Mouse (Mus musculus) urinary bladder, postnatal 25 days (tissue): Measurements from ENCODE around the gene Hist1h3a.
A peak's percentile ranks its signal among the peaks of the same experiment; 100 is the strongest.
"Not testable (repeated sequence)": the region's sequence is repeated elsewhere in the genome, so short reads cannot be mapped to it uniquely, and the experiment has no call there.

ENCODE experiments used
- DNase-seq: peaks from one replicate; pipeline ENCODE4 v3.0.0; 2022; ENCODE audit warnings: low spot score

Gene Hist1h3a

DNA sequence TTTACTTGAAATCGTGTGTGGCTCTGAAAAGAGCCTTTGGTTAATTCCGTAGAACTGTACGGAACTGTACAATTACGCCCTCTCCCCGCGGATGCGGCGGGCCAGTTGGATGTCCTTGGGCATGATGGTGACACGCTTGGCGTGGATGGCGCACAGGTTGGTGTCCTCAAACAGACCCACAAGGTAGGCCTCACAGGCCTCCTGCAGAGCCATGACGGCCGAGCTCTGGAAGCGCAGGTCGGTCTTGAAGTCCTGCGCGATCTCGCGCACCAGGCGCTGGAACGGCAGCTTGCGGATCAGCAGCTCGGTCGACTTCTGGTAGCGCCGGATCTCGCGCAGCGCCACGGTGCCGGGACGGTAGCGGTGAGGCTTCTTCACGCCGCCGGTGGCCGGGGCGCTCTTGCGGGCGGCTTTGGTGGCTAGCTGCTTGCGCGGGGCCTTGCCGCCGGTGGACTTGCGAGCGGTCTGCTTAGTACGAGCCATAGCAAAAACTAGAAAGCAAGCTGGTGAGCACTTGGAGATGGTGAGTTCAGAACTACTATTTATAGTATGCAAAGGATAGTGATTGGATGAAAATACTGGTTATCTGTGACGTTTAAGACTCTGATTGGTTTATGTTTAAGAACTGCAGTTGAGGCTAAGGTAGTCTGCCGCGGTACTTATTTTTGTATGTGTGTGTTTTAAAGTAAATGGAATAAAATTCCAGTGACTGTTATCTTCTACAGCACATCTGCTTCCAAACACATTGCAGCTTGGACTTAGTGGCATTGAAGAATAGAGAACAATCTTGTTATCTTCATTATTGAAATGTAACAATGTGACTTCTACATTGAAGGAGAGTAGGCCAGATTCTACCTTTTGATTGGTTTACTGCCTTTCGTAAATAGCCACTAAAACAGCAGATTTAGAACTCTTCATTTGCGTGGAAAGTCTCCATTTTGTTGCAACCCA is at the start of gene Hist1h3a:
Gene Hist1h3a, minus strand, starts transcription at position 516 of the 951 bp plus-strand sequence.
- DNase-seq = peak; percentile 42

- no peak for DNase-seq
Measured at GRCm38 (mm10) chr13:23806422-23807052, 44.4 kb upstream of the Hist1h3a start, which contains the start of gene Slc17a2. Gene Slc17a2, plus strand, starts transcription at chr13:23806993.

DNA sequence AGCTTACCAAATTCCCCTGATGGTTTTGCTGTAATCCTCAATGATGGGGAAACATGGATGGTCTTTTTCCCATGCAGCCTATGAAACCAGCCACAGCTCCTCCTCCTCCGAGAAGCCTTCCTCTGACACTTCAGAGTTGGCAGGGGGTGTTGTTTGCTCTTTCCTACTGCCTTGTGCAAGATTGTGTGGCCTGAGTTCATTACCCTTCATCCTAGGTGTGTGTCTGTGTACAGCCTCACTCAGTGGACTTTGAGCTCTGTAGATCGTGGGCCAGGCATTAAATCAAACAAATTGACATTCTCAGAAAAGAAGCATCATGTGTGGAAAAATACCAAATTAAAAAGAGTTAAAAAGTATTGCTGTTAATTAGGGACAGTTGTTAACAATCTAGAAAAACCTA is 42.3 kb upstream of the Hist1h3a start:
- no peak for DNase-seq

DNA sequence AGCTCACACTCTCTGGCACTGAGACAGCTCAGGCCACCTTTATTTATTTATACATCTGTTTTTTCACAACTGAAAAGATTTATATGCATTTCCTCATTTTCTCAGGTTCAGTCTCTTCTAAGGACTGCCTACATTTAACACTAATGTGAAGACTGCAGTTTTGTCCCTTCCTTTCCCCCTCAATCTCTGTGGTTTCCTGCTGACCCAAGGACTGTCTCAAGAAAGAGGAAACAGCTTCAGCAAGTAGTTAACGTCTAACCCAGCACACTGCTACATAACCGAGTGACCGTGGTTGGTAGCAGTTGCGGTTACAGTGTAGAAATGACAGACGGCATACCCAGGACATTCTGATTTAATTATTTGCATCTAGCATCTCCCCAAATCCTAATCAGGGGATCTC is 37.2 kb upstream of the Hist1h3a start:
- DNase-seq = no peak

GRCm38 (mm10) chr13:23792520-23792919 is 30.3 kb upstream of the Hist1h3a start:
- peak; percentile 27 for DNase-seq

DNA sequence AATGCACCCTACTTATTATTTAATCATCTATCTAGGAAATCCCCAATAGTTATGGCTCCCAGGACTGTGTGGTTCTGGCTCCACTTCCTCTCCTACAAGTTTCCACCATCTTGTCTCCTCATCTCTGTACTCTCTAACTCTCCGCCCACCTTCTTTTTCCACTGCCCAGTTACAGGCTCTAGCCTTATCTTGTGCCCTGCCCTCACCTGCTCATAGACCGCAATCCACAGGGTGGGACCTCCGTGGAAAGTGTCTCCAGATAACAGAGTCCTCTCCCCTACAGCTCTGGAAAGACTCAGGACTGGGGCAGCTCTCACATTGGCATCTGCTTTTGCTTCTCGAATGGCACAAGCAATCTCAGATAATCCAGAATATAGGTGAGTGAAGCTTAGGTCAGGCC is 16.8 kb upstream of the Hist1h3a start:
- no peak for DNase-seq

- DNase-seq = no peak
Measured at GRCm38 (mm10) chr13:23778339-23778738, 16.2 kb upstream of the Hist1h3a start.

GRCm38 (mm10) chr13:23772561-23773313 is 10.6 kb upstream of the Hist1h3a start:
- no peak for DNase-seq

- not testable (repeated sequence) for DNase-seq
Measured at GRCm38 (mm10) chr13:23769613-23770012, 7.4 kb upstream of the Hist1h3a start, which contains the start of gene Trim38. Gene Trim38, plus strand, starts transcription at chr13:23769913.

GRCm38 (mm10) chr13:23768834-23769397 is 6.7 kb upstream of the Hist1h3a start:
- no peak for DNase-seq

DNA sequence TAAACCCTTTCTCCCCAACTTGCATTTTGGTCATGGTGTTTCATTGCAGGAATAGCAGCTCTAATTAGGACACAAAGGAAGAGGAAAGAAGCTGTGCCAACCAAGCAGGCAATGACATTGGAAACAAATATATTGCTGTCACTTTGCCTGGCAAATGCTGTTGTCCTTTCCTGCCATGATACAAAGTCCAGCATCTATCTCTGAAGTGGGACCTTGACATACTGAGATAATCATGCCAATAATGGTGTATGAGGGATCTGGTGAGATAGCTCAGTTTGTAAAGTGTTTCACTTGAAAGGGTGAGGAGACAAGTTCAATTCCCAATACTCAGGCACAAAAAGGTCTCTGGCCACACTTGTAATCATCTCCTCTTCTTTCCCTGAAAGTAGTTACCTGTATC is 4.6 kb upstream of the Hist1h3a start:
- no peak for DNase-seq

DNA sequence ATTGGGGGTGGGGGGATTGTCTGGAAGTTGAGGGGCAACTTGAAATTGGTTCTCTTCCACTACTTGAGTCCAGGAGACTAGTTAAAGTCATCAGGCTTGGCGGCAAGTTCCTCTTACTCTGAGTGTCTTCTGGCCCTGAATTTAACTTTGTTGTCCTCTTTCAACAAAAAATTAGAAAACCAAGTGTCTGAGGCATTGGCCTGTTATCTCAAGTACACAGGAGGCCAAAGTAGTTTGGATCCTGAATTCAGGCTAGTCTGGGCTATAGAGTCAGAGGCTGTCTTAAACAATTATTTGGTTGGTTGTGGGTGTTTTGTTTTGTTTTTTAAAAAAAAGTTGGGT is 3.0 kb upstream of the Hist1h3a start:
- no peak for DNase-seq

DNA sequence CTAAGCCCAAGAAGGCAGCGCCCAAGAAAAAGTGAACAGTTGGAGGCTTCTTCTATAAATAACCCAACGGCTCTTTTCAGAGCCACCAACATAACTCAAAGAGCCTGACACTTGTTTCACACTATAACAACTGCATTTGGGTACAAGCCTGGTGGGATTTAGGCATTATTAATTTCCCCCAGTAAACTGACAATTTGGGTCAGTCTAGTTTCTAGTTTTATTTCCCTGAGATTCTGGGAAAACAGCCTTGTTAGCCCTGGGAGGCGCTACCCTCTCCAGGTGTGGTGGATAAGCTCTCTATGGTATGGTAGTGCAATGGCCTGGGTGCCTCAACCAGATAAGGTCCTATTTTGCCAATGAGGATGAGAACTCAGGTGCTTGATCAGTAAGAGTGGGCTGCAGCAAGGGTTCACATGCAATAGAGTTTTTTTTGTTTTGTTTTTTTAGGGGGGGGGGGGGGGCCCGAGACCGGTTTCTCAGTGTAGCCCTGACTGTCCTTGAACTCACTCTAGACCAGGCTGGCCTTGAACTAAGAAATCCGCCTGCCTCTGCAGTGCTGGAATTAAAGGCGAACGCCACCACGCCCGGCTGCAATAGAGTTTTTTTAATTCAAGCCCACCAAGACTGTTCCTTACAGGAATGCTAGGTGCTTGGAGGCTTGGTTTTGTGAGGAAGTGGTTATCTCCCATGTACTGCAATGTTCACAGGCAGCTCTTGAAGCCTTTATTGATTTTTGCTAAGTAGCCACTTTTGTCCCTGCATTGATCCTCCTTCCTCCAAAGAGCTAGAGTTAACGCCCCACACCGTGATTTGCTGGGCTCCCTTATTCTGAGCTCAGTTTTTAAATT is 2.4 kb upstream of the Hist1h3a start:
- no peak for DNase-seq

- DNase-seq = peak; percentile 55
Measured at GRCm38 (mm10) chr13:23763586-23764323, 1.6 kb upstream of the Hist1h3a start, which contains the start of gene Hist1h1a. Gene Hist1h1a, plus strand, starts transcription at chr13:23763666.

DNA sequence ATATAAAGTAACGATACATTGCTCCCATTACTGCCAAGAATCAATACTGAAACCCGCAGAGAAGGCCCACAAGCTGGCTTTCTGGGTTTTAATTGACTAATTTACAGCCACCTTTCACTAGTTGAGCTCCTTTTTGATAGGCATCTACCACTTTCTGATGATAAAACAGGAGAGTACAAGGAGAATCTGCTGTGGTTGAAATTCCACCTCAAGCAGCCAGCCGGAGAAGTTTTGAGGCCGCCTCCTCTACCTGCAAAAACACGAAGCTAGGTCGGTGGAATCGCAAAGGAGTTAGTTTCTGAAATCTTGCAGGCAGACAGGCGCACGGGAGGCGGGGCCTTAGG is 1.0 kb upstream of the Hist1h3a start:
- no peak for DNase-seq

DNA sequence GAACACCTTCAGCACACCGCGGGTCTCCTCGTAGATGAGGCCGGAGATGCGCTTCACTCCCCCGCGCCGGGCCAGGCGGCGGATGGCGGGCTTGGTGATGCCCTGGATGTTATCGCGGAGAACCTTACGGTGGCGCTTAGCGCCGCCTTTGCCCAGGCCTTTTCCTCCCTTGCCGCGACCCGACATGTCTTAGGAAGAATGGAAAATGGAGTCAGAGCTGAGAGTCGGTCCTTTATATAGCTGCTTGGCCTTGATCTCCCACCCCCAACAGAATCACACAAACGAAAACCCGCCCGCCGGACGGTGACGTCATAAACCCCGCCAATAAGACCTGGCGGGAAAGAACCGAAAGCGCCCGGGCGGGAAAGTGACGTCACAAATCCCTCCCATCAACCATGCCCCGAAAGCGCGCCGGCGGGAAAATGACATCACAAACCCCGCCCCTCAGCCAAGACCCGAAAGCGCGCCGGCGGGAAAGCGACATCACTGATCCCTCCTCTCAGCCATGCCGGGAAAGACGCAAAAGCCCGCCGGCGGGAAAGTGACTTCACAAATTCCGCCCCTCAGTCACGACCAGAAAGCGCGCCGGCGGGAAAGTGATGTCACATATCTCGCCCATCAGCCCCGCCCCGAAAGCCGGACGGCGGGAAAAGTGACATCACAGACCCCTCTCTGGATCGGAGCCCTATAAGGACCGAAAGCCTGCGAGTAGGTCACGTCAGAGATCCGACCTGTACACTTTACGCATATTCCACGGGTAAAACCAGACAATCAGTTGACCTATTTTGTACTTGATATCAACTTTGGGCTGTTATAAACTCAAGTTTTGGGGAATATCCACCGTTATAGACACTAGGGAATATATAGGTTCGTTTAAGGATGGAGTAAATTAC is 968 bp downstream of the Hist1h3a start, which contains the start of gene Hist1h4a:
Gene Hist1h4a, minus strand, starts transcription at position 259 of the 893 bp plus-strand sequence.
- DNase-seq = peak; percentile 97

DNA sequence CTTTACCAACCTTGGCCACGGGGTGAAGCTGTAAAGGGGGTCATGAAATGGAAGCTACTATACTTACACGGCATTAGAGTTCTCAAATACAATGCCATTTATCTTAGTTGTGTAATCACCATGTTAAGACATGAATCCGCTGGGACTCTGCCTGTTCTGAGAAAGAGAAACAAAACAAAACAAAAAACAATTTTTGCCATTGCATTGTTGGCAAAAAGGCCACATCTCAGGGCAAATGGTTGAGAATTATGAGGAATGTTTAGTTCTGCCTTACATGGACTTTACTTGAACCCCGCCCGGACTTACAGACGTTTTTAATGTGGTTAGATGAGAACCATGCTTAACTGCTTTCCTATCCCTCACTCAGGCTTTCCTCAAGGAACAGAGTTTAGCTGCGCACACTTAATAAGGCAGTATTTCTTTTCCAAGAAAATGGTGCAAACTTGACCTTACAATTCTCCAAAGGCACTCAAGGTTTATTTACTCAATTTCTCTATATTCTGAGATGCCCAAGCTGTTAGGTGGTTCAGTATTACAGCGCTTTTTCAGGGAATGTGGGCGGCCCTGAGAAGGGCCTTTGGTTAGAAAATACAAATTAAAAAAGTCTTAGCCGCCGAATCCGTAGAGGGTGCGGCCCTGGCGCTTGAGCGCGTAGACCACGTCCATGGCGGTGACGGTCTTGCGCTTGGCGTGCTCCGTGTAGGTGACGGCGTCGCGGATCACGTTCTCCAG is 1.8 kb downstream of the Hist1h3a start:
- no peak for DNase-seq

DNA sequence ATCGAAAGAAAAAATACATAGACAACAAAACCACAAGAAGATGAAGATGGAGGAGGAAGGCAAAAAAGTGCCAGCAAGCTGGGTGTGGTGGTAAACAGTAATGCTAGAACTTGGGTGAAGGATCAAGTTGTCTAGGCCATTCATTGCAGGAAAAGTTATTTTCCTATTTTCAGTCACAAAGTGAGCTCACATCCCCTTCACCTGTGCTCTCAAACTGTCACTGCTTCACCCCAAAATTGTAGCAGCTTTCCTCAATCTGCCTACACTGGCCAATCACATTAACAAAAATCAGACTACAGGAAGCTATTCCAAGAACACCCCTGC is 2.3 kb downstream of the Hist1h3a start:
- no peak for DNase-seq

- DNase-seq = no peak
Measured at GRCm38 (mm10) chr13:23759251-23759771, 2.9 kb downstream of the Hist1h3a start.
